Mouse (Mus musculus) embryonic facial prominence, embryonic 15.5 days (tissue): ENCODE measurements around the gene Lrig3. TPM values are rescaled to one million over a fixed set of nuclear protein-coding genes. Genes with fewer than 3 reads are reported as not detected.

Experiments
- ATAC-seq: fragments of 200-750 bp; cut with Nextera tagmentation; 2 replicates; pipeline ENCODE4 v1.8.0; 2017; ENCODE audit warnings: low read depth, moderate TSS enrichment; ENCODE audit not compliant: insufficient number of reproducible peaks, low FRiP score, low TSS enrichment
- H3K27ac ChIP-seq: fragments of 300-500 bp; sonication (generic); replicated peaks from 2 replicates; pipeline ENCODE4 v1.5.1; 2015; ENCODE audit warnings: mild to moderate bottlenecking, inconsistent platforms
- H3K27me3 ChIP-seq: fragments of 300-500 bp; sonication (generic); 2 replicates; pipeline ENCODE4 v1.6.1; 2015; ENCODE audit warnings: inconsistent platforms
- H3K36me3 ChIP-seq: fragments of 300-500 bp; sonication (generic); 2 replicates; pipeline ENCODE4 v1.6.1; 2015; ENCODE audit warnings: mild to moderate bottlenecking, inconsistent platforms
- H3K4me1 ChIP-seq: fragments of 300-500 bp; sonication (generic); 2 replicates; pipeline ENCODE4 v1.6.1; 2015; ENCODE audit warnings: inconsistent platforms
- H3K4me2 ChIP-seq: fragments of 300-500 bp; sonication (generic); replicated peaks from 2 replicates; pipeline ENCODE4 v1.6.1; 2015; ENCODE audit warnings: mild to moderate bottlenecking, inconsistent platforms
- H3K4me3 ChIP-seq: fragments of 300-500 bp; sonication (generic); replicated peaks from 2 replicates; pipeline ENCODE4 v1.5.1; 2015; ENCODE audit warnings: mild to moderate bottlenecking, inconsistent platforms
- H3K9ac ChIP-seq: fragments of 300-500 bp; sonication (generic); 2 replicates; pipeline ENCODE4 v1.6.1; 2015; ENCODE audit warnings: inconsistent platforms
- H3K9me3 ChIP-seq: fragments of 300-500 bp; sonication (generic); replicated peaks from 2 replicates; pipeline ENCODE4 v1.6.1; 2016; ENCODE audit warnings: inconsistent platforms
- WGBS: fragments of 180-500 bp; shearing (Covaris S2); methylation state at CpG from one replicate; pipeline ENCODE4 v1.1.7; 2015; 5-methylcytosine and 5-hydroxymethylcytosine counted together
- polyA plus RNA-seq: library from polyadenylated mRNA; unstranded; fragments of >200 nt; fragmentation: Nextera tagmentation; extraction: Ambion mirVana; gene quantifications from 2 replicates; pipeline ENCODE4 v1.2.1, GENCODE M21; 2015

Lrig3 gene
- polyA plus RNA-seq, 1 experiment from 2014 or later, result 32.5 TPM

DNA sequence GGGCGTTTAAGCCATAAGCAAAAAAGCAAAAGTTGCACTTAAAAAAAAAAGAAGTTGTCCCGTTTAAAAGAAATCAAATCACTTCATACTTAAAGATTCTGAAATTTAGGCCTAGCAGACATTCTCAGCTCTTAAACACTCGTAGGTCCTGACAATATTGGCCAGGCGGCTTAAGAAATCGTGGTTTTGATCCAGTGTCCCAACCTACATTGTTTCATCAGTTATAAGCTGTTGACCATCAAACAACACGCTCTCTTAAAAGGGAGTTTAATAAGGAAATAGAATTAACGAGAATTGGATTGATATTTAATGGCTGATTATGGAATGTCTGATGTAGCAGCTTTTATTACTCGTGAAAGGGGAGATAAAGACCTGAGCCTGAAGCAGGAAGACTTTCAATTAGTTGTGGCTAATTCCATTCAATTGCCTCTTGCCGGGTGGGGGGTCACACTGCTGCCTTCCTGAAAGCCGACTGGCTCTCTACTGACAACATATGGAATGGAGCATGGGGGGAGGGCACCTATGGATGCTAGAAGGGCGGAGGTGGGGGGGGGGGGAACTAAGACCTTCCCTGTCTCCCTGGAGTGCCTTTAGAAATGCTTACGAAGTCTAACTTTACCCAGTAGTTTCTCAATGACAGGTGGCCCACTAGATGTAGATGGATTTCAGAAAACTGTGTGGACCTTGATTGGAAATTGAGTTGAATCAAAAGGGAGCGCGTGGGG lies 1.6 kb downstream of the Lrig3 start:
- Histone ChIP-seq H3K27ac (peak overlapping the region; percentile 96), H3K27me3 (no peaks in the 10 kb centered on the region), H3K9me3 (no peaks in the 10 kb centered on the region), H3K4me2 (peak overlapping the region; percentile 67), H3K9ac (peak overlapping the region; percentile 99), H3K36me3 (no peaks in the 10 kb centered on the region), H3K4me3 (peak overlapping the region; percentile 98), H3K4me1 (peaks cover 26% of the 10 kb centered on the region)
- ATAC-seq, result no peak
- WGBS, result 4% methylated on average over 14 of the region's 14 CpGs

GRCm38 (mm10) chr10:125968191-125969132 lies 2.5 kb downstream of the Lrig3 start:
- Histone ChIP-seq H3K4me1 (peaks cover 30% of the 10 kb centered on the region), H3K27ac (peak overlapping the region; percentile 96), H3K36me3 (peaks cover 6% of the 10 kb centered on the region; the same call in 1 of the 2 replicates), H3K4me2 (peak overlapping the region; percentile 67), H3K4me3 (peak overlapping the region; percentile 98), H3K9me3 (no peaks in the 10 kb centered on the region), H3K27me3 (no peaks in the 10 kb centered on the region), H3K9ac (peak overlapping the region; percentile 99)
- ATAC-seq, result no peak
- WGBS, result 5% methylated on average over 16 of the region's 16 CpGs

DNA sequence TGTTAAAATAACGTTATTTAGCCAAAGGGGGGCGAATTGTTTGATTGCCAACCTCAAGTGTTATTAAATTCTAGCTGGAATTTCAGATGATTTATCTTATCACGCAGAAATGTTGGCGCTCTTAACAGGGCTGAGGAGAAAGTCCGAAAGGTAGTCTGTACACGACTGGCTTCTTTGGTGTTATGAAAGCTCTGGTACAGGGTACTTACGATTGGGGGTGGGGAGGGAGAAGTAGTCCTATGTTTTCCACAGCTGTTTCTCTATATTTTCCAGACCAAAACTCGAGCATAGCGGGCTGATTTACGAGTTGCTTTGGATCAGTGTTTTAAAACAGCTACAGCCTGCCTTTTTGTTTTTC lies 3.1 kb downstream of the Lrig3 start:
- Histone ChIP-seq H3K36me3 (peaks cover 6% of the 10 kb centered on the region; the same call in 1 of the 2 replicates), H3K4me3 (peak overlapping the region; percentile 98), H3K4me2 (peak overlapping the region; percentile 67), H3K27ac (peak overlapping the region; percentile 96), H3K9me3 (no peaks in the 10 kb centered on the region), H3K9ac (peak overlapping the region; percentile 99), H3K27me3 (no peaks in the 10 kb centered on the region), H3K4me1 (peaks cover 35% of the 10 kb centered on the region)
- no peak for ATAC-seq
- 8% methylated on average over 10 of the region's 10 CpGs for WGBS

- ATAC-seq, result no peak
- peak overlapping the region; percentile 98 for H3K4me3 ChIP-seq
- peaks cover 35% of the 10 kb centered on the region for H3K4me1 ChIP-seq
- H3K9me3 ChIP-seq, result no peaks in the 10 kb centered on the region
- no peak overlapping the region for H3K9ac ChIP-seq
- H3K27me3 ChIP-seq, result no peaks in the 10 kb centered on the region
- peaks cover 6% of the 10 kb centered on the region; the same call in 1 of the 2 replicates for H3K36me3 ChIP-seq
- peak overlapping the region; percentile 96 for H3K27ac ChIP-seq
- peak overlapping the region; percentile 67 for H3K4me2 ChIP-seq
- WGBS, result 40% methylated on average over 2 of the region's 2 CpGs
Measured at GRCm38 (mm10) chr10:125970031-125970430, 4.1 kb downstream of the Lrig3 start.

DNA sequence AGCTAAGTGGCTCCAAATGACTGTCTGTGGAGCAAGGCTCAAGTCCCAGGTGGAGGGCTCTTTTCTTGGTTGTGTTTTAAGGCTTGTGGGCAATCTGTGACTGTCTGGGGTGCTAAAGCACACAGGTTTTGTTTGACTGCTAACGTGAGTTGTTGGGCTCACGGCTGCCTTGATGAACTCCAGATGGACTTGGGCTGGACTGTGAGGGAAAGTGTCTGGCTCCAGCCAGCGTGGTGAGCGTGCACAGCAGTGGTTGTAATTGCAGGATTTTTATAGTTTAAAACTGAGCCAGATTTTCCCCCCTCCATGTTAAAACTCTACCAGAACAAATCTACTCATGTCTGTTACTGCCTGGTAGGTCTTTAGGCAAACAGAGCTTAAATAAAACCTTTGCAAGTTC lies 4.5 kb downstream of the Lrig3 start:
- 22% methylated on average over 4 of the region's 4 CpGs for WGBS
- Histone ChIP-seq H3K27ac (peak overlapping the region; percentile 96), H3K36me3 (peaks cover 10% of the 10 kb centered on the region), H3K9me3 (no peaks in the 10 kb centered on the region), H3K4me1 (peaks cover 32% of the 10 kb centered on the region), H3K4me3 (peak overlapping the region; percentile 98), H3K4me2 (peak overlapping the region; percentile 67), H3K27me3 (no peaks in the 10 kb centered on the region), H3K9ac (no peak overlapping the region)
- peak; percentile 35; the same call in 1 of the 2 replicates for ATAC-seq

DNA sequence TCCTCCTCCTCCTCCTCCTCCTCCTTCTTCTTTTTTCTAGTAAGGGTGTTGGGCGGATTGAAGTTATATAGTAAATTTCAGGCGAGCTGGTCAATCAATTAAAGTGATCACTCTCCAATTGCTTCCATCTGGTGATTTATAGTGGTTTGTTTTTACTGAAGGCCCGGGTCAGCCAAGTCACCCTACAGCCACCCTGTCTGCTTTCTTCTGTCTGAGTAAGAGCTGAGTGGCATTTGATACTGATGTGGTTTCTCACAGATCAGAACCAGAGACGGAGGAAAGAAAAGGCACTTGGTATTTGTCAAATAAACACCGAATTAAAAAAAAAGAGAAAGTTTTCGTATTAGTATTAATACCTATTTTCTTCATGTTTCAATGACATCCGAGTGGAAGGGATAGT lies 7.8 kb downstream of the Lrig3 start:
- Histone ChIP-seq H3K4me3 (no peak overlapping the region), H3K36me3 (peaks cover 24% of the 10 kb centered on the region), H3K27ac (0 out of 2 replicates have a peak overlapping the region, but pooled peaks have one; percentile 14), H3K9ac (no peak overlapping the region), H3K4me1 (peaks cover 36% of the 10 kb centered on the region), H3K27me3 (no peaks in the 10 kb centered on the region), H3K9me3 (no peaks in the 10 kb centered on the region), H3K4me2 (no peak overlapping the region)
- no peak for ATAC-seq
- 40% methylated on average over 7 of the region's 7 CpGs for WGBS

DNA sequence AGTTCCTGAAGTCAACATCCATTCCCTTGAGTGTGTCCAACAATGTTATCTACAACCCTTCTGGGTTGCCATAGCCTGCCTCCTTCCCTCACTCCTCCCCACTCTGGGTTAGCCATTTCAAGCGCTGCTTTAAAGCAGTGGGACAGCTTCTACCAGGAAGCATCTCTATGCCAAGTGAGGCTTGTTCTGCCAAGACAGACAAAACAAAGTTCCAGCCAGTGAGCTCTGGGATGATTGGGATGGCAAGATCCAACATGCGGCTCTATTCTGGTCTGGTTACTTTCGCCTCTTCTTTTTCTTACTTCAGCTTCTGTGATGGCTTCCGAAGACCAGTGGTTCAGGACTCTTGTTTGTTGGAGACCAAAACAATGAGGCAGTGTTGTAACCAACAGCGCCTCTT lies 16.0 kb downstream of the Lrig3 start:
- WGBS, result 70% methylated on average over 5 of the region's 5 CpGs
- ATAC-seq, result no peak
- H3K36me3 ChIP-seq, result peaks cover 10% of the 10 kb centered on the region

GRCm38 (mm10) chr10:125984473-125985035 lies 18.6 kb downstream of the Lrig3 start:
- ATAC-seq, result no peak
- Histone ChIP-seq H3K4me2 (no peak overlapping the region), H3K9ac (no peak overlapping the region), H3K4me1 (peaks cover 59% of the 10 kb centered on the region), H3K27ac (no peak overlapping the region), H3K9me3 (no peaks in the 10 kb centered on the region), H3K36me3 (peaks cover 19% of the 10 kb centered on the region), H3K4me3 (no peak overlapping the region), H3K27me3 (no peaks in the 10 kb centered on the region)
- WGBS, result 62% methylated on average over 9 of the region's 9 CpGs

More for the DNA sequence above, 16.0 kb downstream of the Lrig3 start:
- no peaks in the 10 kb centered on the region for H3K27me3 ChIP-seq
- peak overlapping the region; percentile 58 for H3K27ac ChIP-seq
- H3K4me3 ChIP-seq, result no peak overlapping the region
- no peaks in the 10 kb centered on the region for H3K9me3 ChIP-seq
- H3K4me2 ChIP-seq, result no peak overlapping the region
- no peak overlapping the region for H3K9ac ChIP-seq
- peaks cover 40% of the 10 kb centered on the region for H3K4me1 ChIP-seq

- H3K4me3 ChIP-seq, result no peak overlapping the region
- no peaks in the 10 kb centered on the region for H3K27me3 ChIP-seq
- no peaks in the 10 kb centered on the region for H3K9me3 ChIP-seq
- H3K4me1 ChIP-seq, result peaks cover 62% of the 10 kb centered on the region
- no peak overlapping the region for H3K9ac ChIP-seq
- no peak for ATAC-seq
- H3K4me2 ChIP-seq, result no peak overlapping the region
- no peak overlapping the region; the same call in 1 of the 2 replicates for H3K27ac ChIP-seq
- 82% methylated on average over 1 of the region's 1 CpGs for WGBS
- H3K36me3 ChIP-seq, result peaks cover 19% of the 10 kb centered on the region
Measured at GRCm38 (mm10) chr10:125985795-125986194, 19.8 kb downstream of the Lrig3 start.

- ATAC-seq, result no peak
- H3K27me3 ChIP-seq, result no peaks in the 10 kb centered on the region
- 75% methylated on average over 9 of the region's 9 CpGs for WGBS
- H3K4me3 ChIP-seq, result no peak overlapping the region
- H3K27ac ChIP-seq, result peak overlapping the region; percentile 71; the same call in 1 of the 2 replicates
- H3K36me3 ChIP-seq, result peaks cover 15% of the 10 kb centered on the region
- H3K9ac ChIP-seq, result no peak overlapping the region
- H3K4me1 ChIP-seq, result peaks cover 63% of the 10 kb centered on the region
- no peaks in the 10 kb centered on the region for H3K9me3 ChIP-seq
- no peak overlapping the region for H3K4me2 ChIP-seq
Measured at GRCm38 (mm10) chr10:125986443-125986842, 20.5 kb downstream of the Lrig3 start.

GRCm38 (mm10) chr10:125987307-125987706 lies 21.3 kb downstream of the Lrig3 start:
- no peak for ATAC-seq
- Histone ChIP-seq H3K27ac (peak overlapping the region; percentile 71), H3K4me3 (no peak overlapping the region), H3K36me3 (peaks cover 13% of the 10 kb centered on the region; the same call in 1 of the 2 replicates), H3K9me3 (no peaks in the 10 kb centered on the region), H3K4me1 (peaks cover 60% of the 10 kb centered on the region), H3K27me3 (no peaks in the 10 kb centered on the region), H3K9ac (no peak overlapping the region), H3K4me2 (no peak overlapping the region)
- WGBS, result 38% methylated on average over 6 of the region's 6 CpGs
